Mouse (Mus musculus) G1E (cell line): ENCODE data around the gene Angptl6. TPM values are rescaled to one million over a fixed set of nuclear protein-coding genes. Genes with fewer than 3 reads are reported as not detected.

Experiments used
- ATAC-seq: 2 replicates; pipeline ENCODE4 v1.8.0; 2016; ENCODE audit warnings: mild to moderate bottlenecking; ENCODE audit not compliant: insufficient number of reproducible peaks, poor library complexity, low FRiP score, severe bottlenecking; ENCODE audit errors: extremely low read depth
- DNase-seq: peaks from one replicate; pipeline ENCODE4 v3.0.0; 2012; ENCODE audit warnings: low spot score
- H3K27me3 ChIP-seq: 2 replicates; pipeline ENCODE4 v1.6.1; 2012; ENCODE audit warnings: mild to moderate bottlenecking, low read length, inconsistent platforms; ENCODE audit not compliant: insufficient read depth
- H3K36me3 ChIP-seq: replicated peaks from 2 replicates; pipeline ENCODE3; 2012; ENCODE audit warnings: mild to moderate bottlenecking, inconsistent platforms
- H3K4me1 ChIP-seq: 2 replicates; pipeline ENCODE4 v1.6.1; 2012; ENCODE audit warnings: low read depth, low read length, inconsistent platforms, mixed read lengths; ENCODE audit not compliant: insufficient read depth
- H3K4me3 ChIP-seq: 2 replicates; pipeline ENCODE4 v1.5.1; 2012; ENCODE audit warnings: low read depth, mild to moderate bottlenecking, inconsistent platforms, low read length, moderate library complexity, mixed read lengths
- H3K9me3 ChIP-seq: replicated peaks from 2 replicates; pipeline ENCODE4 v1.6.1; 2012; ENCODE audit warnings: inconsistent platforms
- CTCF ChIP-seq: IDR thresholded peaks from 2 replicates; pipeline ENCODE4 v1.5.1; 2012; ENCODE audit warnings: low read depth, low read length, inconsistent platforms, mixed read lengths
- GATA1 ChIP-seq: IDR thresholded peaks from 2 replicates; pipeline ENCODE4 v1.6.1; 2012; ENCODE audit warnings: borderline replicate concordance, low read length, inconsistent platforms, mixed read lengths
- GATA2 ChIP-seq: IDR thresholded peaks from 2 replicates; pipeline ENCODE4 v1.6.1; 2012; ENCODE audit warnings: low read depth, low read length, inconsistent platforms, borderline replicate concordance
- POLR2AphosphoS5 ChIP-seq: IDR thresholded peaks from 2 replicates; pipeline ENCODE4 v1.6.1; 2012; ENCODE audit warnings: low read depth, low read length, inconsistent platforms; ENCODE audit not compliant: insufficient replicate concordance
- TAL1 ChIP-seq: conservative IDR thresholded peaks from 2 replicates; pipeline ENCODE4 v1.6.1; 2012; ENCODE audit warnings: low read depth, low read length, inconsistent platforms, mixed read lengths
- polyA plus RNA-seq: library from polyadenylated mRNA; stranded (reverse); fragments of >175 nt; gene quantifications from 2 replicates; pipeline ENCODE4 v1.2.3, GENCODE M21; 2012
- total RNA-seq, 2 experiments: library from RNA; stranded (forward) in 1 of 2; stranded (reverse) in 1 of 2; fragments of 200-1000 nt in 1 of 2; fragments of >200 nt in 1 of 2; fragmentation: Nextera tagmentation in 1 of 2; gene quantifications; 2 replicates each; pipeline ENCODE4 v1.2.3; 2014 to 2017

The Angptl6 gene
- total RNA-seq (2014; fragmentation: Nextera tagmentation), result 1.2 and 5.1 TPM in 2 replicates
- 0.66 and 0.93 TPM in 2 replicates for total RNA-seq (2017)
- polyA plus RNA-seq, result 2.4 and 3.1 TPM in 2 replicates

DNA sequence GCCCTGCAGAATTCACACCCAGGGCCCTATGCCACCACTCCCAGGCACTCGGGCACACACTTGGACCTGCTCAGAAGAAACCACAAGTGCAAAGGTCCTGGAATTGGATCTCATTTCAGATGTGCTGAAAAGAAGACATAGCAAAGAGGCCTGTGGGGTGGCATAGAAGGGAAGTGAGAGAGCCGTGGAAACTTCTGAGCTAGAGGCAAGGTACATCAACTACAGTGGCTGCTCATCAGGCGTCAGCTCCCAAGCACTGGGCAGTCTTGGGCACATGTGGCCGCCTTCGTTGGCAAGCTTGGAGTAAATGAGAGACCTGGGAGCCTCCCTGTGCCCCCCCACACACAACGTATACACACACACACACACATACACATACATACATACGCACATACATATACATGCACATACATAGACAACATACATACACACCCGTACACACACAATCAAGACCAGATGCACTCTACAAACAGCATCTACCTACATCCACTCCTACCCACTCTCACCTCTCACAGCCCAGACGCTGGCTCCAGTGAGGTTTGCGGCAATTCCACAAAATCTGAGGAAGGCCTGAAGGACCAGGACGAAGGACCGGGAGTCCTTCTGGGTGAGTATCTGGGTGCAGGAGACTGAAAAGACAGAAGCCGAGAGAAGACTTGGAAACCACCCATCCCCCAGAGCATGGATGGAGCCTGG is at the start of gene Angptl6:
Gene Angptl6 (minus strand): TSS at position 631 of the 696 bp plus-strand sequence.
- no peak for DNase-seq
- Histone ChIP-seq H3K27me3 (peaks cover 12% of the 10 kb centered on the region; the same call in 1 of the 2 replicates), H3K4me3 (peak within 1 kb of the TSS; percentile 71), H3K36me3 (peaks cover 3% of the 10 kb centered on the region), H3K9me3 (peaks cover 2% of the 10 kb centered on the region), H3K4me1 (peaks cover 24% of the 10 kb centered on the region)
- no peak for TF ChIP-seq GATA2
- TF ChIP-seq GATA1, result no peak
- ATAC-seq, result no peak

DNA sequence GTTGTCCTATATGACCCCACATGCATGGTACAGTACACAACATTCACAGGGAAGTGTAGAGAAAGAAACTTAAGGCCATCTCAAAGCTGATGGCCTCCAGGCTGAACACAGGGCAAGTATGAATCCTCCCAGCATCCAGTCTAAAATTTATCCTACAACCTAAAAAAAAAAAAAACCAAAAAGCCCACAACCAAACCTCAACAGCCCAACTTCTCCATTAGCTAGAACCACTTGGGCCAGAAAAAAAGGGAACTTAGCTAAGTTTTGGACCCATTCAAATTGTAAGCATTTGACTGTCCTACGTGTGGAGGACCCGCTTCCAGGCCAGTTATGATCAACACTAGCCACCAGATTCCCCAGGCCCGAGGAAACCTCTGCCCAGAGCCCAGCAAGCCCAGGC is 43.7 kb upstream of the Angptl6 start:
- Histone ChIP-seq H3K27me3 (no peaks in the 10 kb centered on the region), H3K4me3 (no peak overlapping the region), H3K9me3 (no peaks in the 10 kb centered on the region), H3K4me1 (no peaks in the 10 kb centered on the region; the same call in 1 of the 2 replicates), H3K36me3 (peaks cover 100% of the 10 kb centered on the region)
- TF ChIP-seq GATA2 (no peak), TAL1 (no peak), CTCF (no peak), POLR2AphosphoS5 (no peak), GATA1 (no peak)
- ATAC-seq (no peak), DNase-seq (no peak)

DNA sequence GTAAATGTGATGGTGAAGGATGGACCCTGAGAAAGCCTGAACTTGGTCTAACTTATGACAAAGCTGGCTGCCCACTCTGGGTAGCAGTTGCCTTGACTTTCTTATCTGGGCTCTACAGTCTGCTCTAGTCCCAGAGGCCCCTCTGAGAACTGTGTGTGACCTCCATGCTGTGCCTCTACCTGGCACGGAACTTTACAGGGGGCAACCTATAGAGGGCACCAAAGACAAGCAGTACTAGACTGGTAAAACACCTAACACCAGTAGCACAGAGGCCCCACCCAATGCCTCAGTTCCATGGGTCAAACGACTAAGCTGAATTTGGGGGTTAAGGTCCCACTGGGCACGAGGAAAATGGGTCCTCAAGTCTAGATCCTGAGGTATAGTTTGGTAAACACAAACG is 36.6 kb upstream of the Angptl6 start:
- Histone ChIP-seq H3K9me3 (no peaks in the 10 kb centered on the region), H3K4me1 (peaks cover 12% of the 10 kb centered on the region; the same call in 1 of the 2 replicates), H3K27me3 (no peaks in the 10 kb centered on the region), H3K36me3 (peaks cover 100% of the 10 kb centered on the region), H3K4me3 (no peak overlapping the region)
- DNase-seq (peak; percentile 66), ATAC-seq (no peak)
- TF ChIP-seq CTCF (peak; percentile 57), POLR2AphosphoS5 (no peak)

DNA sequence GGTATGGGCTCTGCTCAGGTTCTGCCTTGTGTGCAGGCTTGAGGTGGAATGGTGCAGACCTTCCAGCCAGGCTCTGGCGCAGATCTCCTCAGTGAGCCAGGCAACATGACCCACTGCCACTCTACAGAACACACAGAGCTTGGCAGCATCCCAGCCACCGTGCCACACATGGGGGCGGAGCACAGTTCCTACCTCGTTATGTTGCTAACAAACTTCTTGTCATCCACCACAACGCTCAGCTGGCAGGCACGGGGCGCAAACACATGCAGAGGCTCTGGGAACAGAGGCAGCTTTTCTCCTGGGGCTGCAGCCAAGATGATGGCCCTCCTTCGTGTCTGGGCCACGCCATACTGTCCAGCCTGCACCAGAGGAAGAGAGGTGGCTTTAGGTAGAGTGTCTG is 30.4 kb upstream of the Angptl6 start:
- peaks cover 100% of the 10 kb centered on the region for H3K36me3 ChIP-seq
- no peaks in the 10 kb centered on the region for H3K27me3 ChIP-seq
- no peak for DNase-seq
- no peak for ATAC-seq
- TF ChIP-seq GATA1, result no peak
- no peak for TF ChIP-seq TAL1
- no peak for TF ChIP-seq POLR2AphosphoS5
- TF ChIP-seq CTCF, result no peak
- no peak for TF ChIP-seq GATA2
- H3K4me3 ChIP-seq, result no peak overlapping the region
- no peaks in the 10 kb centered on the region for H3K9me3 ChIP-seq
- H3K4me1 ChIP-seq, result 0 out of 2 replicates have a peak, but pooled peaks cover 2% of the 10 kb centered on the region

DNA sequence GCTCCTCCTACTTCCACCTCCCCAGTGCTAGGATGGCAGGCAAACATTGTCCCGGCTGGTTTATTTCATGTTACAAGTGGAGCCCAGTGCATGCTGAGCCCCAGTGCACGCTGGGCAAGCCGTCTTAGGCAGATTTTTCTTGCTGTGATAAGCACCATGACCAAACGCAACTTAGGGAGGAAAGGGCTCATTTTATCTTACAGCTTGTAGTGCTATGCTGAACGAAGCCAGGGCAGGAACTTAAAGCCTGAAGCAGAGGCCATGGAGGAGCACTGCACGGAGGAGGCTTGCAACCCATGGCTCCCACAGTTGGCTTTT is 22.6 kb upstream of the Angptl6 start:
- Histone ChIP-seq H3K27me3 (no peaks in the 10 kb centered on the region), H3K4me3 (no peak overlapping the region), H3K4me1 (peaks cover 24% of the 10 kb centered on the region), H3K9me3 (no peaks in the 10 kb centered on the region), H3K36me3 (peaks cover 44% of the 10 kb centered on the region)
- no peak for ATAC-seq
- no peak for DNase-seq
- TF ChIP-seq TAL1, result no peak
- no peak for TF ChIP-seq CTCF
- TF ChIP-seq GATA2, result no peak
- TF ChIP-seq GATA1, result no peak
- TF ChIP-seq POLR2AphosphoS5, result no peak; the same call in 1 of the 2 replicates

DNA sequence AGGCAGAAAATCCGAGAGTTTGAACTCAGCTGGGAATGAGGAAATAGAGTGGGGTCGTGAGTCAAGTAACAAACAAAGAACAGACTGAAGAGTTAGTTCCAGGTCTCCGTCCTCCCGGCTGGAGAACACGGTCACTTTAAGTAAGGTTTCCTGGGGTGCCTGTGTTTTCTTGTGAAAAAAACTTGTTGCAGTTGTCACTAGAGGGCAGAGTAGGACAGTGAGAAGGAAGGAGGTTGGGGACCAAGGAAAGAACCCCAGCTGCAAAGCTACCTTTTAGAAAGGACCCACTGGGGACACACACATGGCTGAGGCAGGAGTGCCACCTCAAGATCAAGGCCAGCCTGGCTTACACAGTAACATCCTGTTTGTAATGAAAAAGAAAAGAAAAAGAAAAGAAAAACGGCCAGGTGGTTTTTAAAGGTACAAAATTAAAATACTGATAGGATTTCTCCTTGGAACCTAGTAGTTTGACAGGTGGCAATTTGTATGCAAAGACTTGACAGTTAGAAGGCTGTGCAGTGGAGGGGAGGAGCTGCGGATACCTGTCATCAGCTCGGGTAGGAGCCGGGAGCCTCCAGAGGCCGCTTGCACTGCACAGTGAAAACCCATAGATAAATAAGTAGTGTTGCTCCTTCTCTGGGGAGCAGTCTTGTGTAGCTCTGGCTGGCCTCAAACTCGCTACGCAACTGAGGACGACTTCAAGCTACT is 22.1 kb upstream of the Angptl6 start:
- Histone ChIP-seq H3K9me3 (no peaks in the 10 kb centered on the region), H3K27me3 (no peaks in the 10 kb centered on the region), H3K4me3 (no peak overlapping the region), H3K36me3 (peaks cover 44% of the 10 kb centered on the region), H3K4me1 (peaks cover 29% of the 10 kb centered on the region)
- TF ChIP-seq CTCF (peak; percentile 13; the same call in 1 of the 2 replicates), GATA2 (no peak)
- ATAC-seq, result peak; percentile 35; the same call in 1 of the 2 replicates
- DNase-seq, result no peak
